Mouse (Mus musculus): Measurements from ENCODE around the gene Ankrd36.
"Not testable (repeated sequence)": the region's sequence is repeated elsewhere in the genome, so short reads cannot be mapped to it uniquely, and the experiment has no call there.

The Ankrd36 gene

GRCm38 (mm10) chr11:5545457-5545856 is 24.0 kb upstream of the Ankrd36 start:
- CTCF ChIA-PET = interaction anchor here (0.7 kb wide), 1 partner anchor 760 kb away, joined by 3 read pairs; no protein-coding TSS in a partner anchor

GRCm38 (mm10) chr11:5546693-5547092 is 22.8 kb upstream of the Ankrd36 start:
- CTCF ChIA-PET = no interaction called here

GRCm38 (mm10) chr11:5551430-5551829 is 18.1 kb upstream of the Ankrd36 start:
- CTCF ChIA-PET = no interaction called here

DNA sequence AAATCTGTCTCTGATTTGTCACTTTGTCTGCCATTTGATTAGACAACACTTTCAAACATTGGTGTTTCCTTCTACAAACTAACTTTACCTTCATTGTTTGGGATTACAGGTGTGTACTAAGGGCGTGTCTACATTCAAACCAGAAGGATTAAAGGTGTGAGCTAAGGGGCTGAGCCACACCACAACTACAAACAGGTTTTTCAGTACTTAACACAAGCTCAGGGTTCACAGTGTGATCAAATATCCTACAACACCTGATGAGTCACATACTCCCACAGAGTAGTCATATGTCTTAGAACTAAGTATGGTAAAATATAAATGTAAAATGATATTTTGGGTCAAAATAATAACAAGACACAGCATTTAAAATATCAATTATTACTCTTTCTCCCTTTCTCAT is 17.6 kb upstream of the Ankrd36 start:
- CTCF ChIA-PET = no interaction called here

- CTCF ChIA-PET = no interaction called here
Observed at GRCm38 (mm10) chr11:5560273-5560672, 9.2 kb upstream of the Ankrd36 start.

DNA sequence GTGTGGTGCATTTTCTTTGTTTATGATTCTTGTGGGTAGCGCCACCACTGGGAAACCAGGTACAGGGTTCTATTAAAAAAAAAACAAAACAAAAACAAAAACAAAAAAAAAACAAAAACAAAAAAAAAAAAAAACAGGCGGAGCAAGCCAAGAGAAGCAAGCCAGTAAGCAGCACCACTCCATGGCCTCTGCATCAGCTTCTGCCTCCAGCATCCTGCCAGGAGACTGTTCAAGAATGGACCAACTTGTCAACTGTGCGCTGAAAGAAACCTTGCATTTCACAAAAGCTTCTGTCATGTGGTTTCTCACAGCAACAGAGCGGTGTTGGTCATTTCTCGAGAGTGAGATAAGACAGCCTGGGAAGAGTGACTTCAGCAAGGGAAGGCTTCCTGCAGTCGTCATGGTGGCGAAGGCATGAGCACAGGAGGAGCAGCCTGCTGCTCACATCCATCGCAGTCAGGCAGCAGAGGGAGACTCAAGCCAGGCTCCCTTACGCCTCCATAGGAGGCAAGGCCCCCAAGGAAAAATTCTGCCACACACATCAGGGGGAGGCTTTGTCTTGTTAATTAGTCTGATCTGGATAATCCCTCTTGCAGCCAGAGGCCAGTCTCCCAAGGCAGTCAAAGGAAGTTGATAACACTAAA is 6.7 kb upstream of the Ankrd36 start:
- CTCF ChIA-PET = interaction anchor here (0.7 kb wide), 1 partner anchor 189 kb away, joined by 3 read pairs; no protein-coding TSS in a partner anchor

DNA sequence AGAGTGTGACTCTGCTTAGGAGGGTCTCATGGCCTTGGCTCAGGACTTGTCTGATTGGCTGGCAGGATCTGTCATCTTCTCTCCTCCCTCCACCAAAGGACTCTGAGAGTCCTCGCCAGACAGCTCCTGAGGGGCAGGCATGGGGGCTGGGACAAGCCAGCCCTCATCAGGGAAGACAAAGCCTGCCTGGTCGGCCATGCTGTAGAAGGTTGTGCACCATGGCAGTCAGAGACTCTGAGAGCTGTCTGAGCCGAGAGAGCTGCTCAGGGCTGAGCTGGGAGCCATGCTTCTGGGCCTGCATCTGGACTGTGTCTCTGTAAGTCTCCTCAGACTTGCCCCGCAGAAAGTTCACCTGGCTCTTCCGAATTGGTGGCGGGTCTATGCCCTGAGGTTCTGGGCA is 5.6 kb upstream of the Ankrd36 start:
- CTCF ChIA-PET = no interaction called here

GRCm38 (mm10) chr11:5565596-5565995 is 3.9 kb upstream of the Ankrd36 start:
- CTCF ChIA-PET = no interaction called here

- CTCF ChIA-PET = interaction anchor here (0.6 kb wide), 1 partner anchor 44 kb away, joined by 3 read pairs; no protein-coding TSS in a partner anchor
Observed at GRCm38 (mm10) chr11:5566506-5566905, 3.0 kb upstream of the Ankrd36 start.

DNA sequence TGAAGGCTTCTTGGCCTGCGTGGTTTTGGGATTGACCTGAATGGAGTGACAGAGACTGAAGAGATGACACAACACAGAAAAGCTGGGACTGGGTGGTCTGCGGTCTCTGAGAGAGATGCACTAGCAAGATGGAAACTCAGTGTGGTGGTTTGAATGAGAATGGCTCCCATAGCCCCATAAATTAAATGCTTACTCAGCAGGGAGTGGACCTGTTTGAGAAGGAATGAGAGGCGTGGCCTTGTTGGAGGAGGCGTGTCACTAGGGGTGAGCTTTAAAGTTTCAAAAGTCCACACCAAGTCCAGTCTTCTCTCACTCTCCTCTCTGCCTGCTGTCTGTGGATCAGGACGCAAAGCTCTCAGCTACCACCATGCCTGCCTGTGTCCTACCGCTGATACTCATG is 1.8 kb upstream of the Ankrd36 start:
- CTCF ChIA-PET = no interaction called here

DNA sequence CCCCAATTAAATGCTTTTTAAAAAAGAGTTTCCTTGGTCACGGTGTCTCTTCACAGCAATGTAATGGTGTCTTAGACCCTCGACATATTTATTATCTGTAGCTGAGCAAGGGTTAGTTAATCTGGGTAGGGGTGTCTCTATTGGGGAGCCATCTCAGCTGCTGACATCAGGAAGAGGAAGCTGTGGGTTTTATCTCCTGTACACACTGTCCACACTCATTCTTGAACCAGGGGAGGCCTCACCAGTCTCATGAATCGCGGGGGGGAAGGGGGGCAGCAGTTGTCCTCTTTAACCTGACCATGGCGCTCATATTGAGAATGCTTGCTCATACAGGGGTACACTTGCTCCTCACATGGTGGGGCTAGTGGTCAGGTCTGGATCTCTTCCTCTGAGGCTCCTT is 1.4 kb upstream of the Ankrd36 start:
- CTCF ChIA-PET = no interaction called here

DNA sequence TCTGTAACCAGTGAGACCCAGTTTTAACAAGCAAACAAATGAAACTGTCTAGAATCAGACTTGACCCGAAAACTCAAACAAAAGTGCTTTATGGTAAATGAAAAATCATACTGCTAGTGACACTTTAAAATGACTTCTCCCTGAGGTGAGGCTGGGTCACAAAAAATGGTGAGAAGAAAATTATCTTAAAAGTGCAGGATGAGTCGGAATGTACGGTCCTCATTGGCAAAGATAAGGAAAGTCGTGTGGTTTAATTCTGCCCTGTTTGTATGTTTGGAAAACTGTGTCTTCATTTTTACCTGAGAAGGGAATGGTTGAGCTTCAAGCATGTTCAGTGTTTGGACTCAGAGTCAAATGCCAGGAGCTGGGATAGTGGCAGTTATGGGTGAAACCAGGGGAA is 2.4 kb downstream of the Ankrd36 start:
- CTCF ChIA-PET = no interaction called here

GRCm38 (mm10) chr11:5573821-5574220 is 4.3 kb downstream of the Ankrd36 start:
- CTCF ChIA-PET = interaction anchor here (0.7 kb wide), 1 partner anchor 153 kb away, joined by 3 read pairs; no protein-coding TSS in a partner anchor

GRCm38 (mm10) chr11:5575046-5575445 is 5.6 kb downstream of the Ankrd36 start:
- CTCF ChIA-PET = interaction anchor here (0.5 kb wide), 1 partner anchor 33 kb away, joined by 16 read pairs; no protein-coding TSS in a partner anchor

GRCm38 (mm10) chr11:5592336-5592735 is 22.9 kb downstream of the Ankrd36 start:
- CTCF ChIA-PET = no interaction called here

DNA sequence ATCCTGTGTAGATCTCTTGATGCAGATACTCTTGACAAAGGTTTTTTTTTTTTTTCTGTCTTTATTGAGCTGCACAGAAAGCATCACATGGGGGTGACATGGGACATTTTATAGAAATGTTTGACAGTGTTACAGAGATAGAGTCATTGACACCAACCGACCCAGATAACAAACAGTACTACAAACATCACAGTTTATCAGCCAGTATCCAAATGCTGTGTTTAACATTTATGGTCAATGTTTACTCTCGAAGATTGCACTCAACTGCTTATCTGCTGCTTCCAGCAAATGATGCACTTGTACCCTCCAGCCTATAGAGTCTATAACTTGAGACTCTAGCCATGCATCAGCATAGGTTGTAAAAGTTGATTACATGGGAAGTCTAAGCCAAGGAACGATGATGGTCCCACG is 25.9 kb downstream of the Ankrd36 start:
- CTCF ChIA-PET = no interaction called here

GRCm38 (mm10) chr11:5595792-5596191 is 26.3 kb downstream of the Ankrd36 start:
- CTCF ChIA-PET = no interaction called here

DNA sequence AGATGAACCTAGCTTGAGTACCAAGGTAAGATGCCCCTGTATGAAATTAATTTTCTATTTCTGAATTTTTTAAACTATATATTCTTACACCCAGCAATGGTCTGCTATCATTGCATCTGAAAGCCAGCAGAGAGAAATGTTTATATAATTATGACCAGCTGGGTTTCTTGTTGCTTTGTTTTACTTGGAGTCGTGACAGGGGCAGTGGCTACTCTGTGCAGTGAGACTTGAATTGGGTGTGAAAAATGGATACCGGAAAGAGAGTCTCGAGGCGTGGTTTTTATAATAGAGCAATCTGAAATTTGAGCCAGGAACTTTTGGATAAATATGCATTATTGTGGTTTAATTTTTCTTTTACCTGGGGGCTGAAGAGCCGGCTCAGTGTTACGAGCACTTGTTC is 27.3 kb downstream of the Ankrd36 start:
- CTCF ChIA-PET = interaction anchor here (0.6 kb wide), 1 partner anchor 90 kb away, joined by 4 read pairs; no protein-coding TSS in a partner anchor

DNA sequence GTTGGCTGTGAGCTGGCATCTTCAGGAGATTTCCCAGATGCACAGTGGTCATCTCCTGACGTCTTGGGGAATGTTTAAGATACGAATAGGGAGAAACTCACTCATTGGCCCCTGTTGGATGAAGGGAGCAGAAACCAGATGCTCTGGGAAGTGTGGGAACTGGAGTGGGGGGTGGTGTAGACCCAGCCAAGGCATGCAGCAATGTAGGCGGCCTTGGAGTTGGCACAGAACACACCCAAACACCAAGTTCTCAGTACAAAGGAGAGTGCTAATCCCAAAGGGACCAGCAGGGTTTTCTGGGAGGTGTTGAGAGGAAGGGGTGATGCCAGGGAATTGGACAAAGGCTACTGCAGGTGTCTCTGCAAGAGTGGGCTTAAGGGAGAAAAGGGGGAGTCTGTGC is 35.9 kb downstream of the Ankrd36 start:
- CTCF ChIA-PET = no interaction called here

GRCm38 (mm10) chr11:5611918-5612317 is 42.4 kb downstream of the Ankrd36 start:
- CTCF ChIA-PET = not testable (repeated sequence)

- CTCF ChIA-PET = no interaction called here
Observed at GRCm38 (mm10) chr11:5614453-5614852, 45.0 kb downstream of the Ankrd36 start.

DNA sequence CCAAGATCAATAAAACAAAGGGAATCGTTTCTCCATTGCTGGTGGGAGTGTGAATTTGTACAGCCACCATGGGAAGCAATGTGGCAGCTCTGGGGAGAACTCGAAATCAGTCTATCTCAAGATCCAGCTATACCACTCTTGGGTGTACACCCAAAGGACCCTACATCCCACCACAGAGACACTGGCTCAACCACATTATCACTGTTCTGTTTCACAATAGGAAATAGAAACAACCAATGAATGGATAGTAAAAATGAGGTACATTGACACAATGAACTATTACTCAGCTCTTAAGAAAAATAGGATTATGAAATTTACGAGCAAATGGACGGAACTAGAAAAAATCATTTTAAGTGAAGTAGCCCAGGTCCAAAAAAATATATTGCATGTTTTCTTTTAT is 55.6 kb downstream of the Ankrd36 start:
- CTCF ChIA-PET = no interaction called here

- CTCF ChIA-PET = no interaction called here
Observed at GRCm38 (mm10) chr11:5629033-5629432, 59.5 kb downstream of the Ankrd36 start.

DNA sequence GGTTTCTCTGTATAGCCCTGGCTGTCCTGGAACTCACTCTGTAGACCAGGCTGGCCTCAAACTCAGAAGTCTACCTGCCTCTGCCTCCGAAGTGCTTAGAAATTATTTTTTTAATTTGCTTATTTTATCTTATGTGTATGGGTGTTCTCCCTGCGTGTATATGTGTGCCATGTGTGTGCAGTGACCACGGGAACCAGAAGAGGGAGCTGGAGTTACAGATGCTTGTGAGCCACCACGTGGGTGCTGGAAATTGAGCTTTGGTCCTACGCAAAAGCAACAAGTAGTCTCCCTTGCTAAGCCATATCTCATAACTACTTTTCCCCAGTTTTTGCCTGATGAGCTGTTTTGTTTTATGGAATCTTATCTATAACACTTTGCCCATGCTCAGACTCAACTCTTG is 73.6 kb downstream of the Ankrd36 start:
- CTCF ChIA-PET = no interaction called here
